Mouse (Mus musculus) MEL (cell line): ENCODE data around the gene Exoc6b. TPM values are rescaled to one million over a fixed set of nuclear protein-coding genes. Genes with fewer than 3 reads are reported as not detected.

Experiments used
- DNase-seq: peaks from one replicate; pipeline ENCODE4 v3.0.0; 2011; ENCODE audit warnings: low read depth, low spot score
- H3K27ac ChIP-seq: 2 replicates; pipeline ENCODE4 v1.5.1; 2012; ENCODE audit warnings: low read depth, mild to moderate bottlenecking, control low read depth, low read length, moderate library complexity; ENCODE audit not compliant: control insufficient read depth
- H3K27me3 ChIP-seq, 2 experiments: fragments of 150-350 bp in 1 of 2; sonication (generic) in 1 of 2; 2 replicates each; pipeline ENCODE4 v1.6.1; 2012; ENCODE audit warnings: low read length in 2 of 2, mild to moderate bottlenecking in 2 of 2, improper control_type of control experiment in 1 of 2, moderate library complexity in 1 of 2; ENCODE audit not compliant: insufficient read depth in 2 of 2, control insufficient read depth in 1 of 2
- H3K36me3 ChIP-seq, 2 experiments: 2 replicates each; pipeline ENCODE4 v1.6.1; 2012 to 2014; ENCODE audit warnings: low read length in 2 of 2, improper control_type of control experiment in 1 of 2, inconsistent platforms in 1 of 2, mild to moderate bottlenecking in 1 of 2; ENCODE audit not compliant: insufficient read depth in 2 of 2, control insufficient read depth in 1 of 2
- H3K4me1 ChIP-seq, 2 experiments: fragments of 150-350 bp in 1 of 2; sonication (generic) in 1 of 2; 2 replicates each; pipeline ENCODE4 v1.6.1; 2012; ENCODE audit warnings: low read length in 2 of 2, improper control_type of control experiment in 1 of 2, mild to moderate bottlenecking in 1 of 2; ENCODE audit not compliant: insufficient read depth in 2 of 2, control insufficient read depth in 1 of 2
- H3K4me3 ChIP-seq, 2 experiments: fragments of 150-350 bp in 1 of 2; sonication (generic) in 1 of 2; 2 replicates each; pipeline ENCODE4 v1.5.1; 2012; ENCODE audit warnings: low read depth in 2 of 2, low read length in 2 of 2, mild to moderate bottlenecking in 2 of 2, moderate library complexity in 2 of 2, control low read depth in 1 of 2, improper control_type of control experiment in 1 of 2; ENCODE audit not compliant: control insufficient read depth in 1 of 2, insufficient read depth in 1 of 2
- H3K79me2 ChIP-seq: 2 replicates; pipeline ENCODE4 v1.6.1; 2012; ENCODE audit warnings: mild to moderate bottlenecking, low read length, moderate library complexity; ENCODE audit not compliant: control insufficient read depth, poor library complexity, insufficient read depth
- H3K9ac ChIP-seq: 2 replicates; pipeline ENCODE4 v1.6.1; 2012; ENCODE audit warnings: low read depth, mild to moderate bottlenecking, control low read depth, low read length, moderate library complexity; ENCODE audit not compliant: control insufficient read depth, poor library complexity, severe bottlenecking
- H3K9me3 ChIP-seq: fragments of 150-350 bp; sonication (generic); replicated peaks from 2 replicates; pipeline ENCODE4 v1.6.1; 2012; ENCODE audit warnings: mild to moderate bottlenecking, low read length, improper control_type of control experiment, moderate library complexity; ENCODE audit not compliant: insufficient read depth
- CHD1 ChIP-seq: IDR thresholded peaks from 2 replicates; pipeline ENCODE4 v1.6.1; 2012; ENCODE audit warnings: low read depth, mild to moderate bottlenecking, inconsistent platforms, low read length, improper control_type of control experiment
- CHD2 ChIP-seq: IDR thresholded peaks from 2 replicates; pipeline ENCODE4 v1.6.1; 2011; ENCODE audit warnings: low read length, improper control_type of control experiment
- CTCF ChIP-seq, 3 experiments: IDR thresholded peaks in 2 of 3; conservative IDR thresholded peaks in 1 of 3; 2 replicates each; pipeline ENCODE4 v1.5.1; 2011 to 2012; ENCODE audit warnings: low read length in 3 of 3, low read depth in 2 of 3, mild to moderate bottlenecking in 2 of 3, improper control_type of control experiment in 1 of 3, inconsistent platforms in 1 of 3, mixed read lengths in 1 of 3, moderate library complexity in 1 of 3; ENCODE audit not compliant: control insufficient read depth in 1 of 3, insufficient read depth in 1 of 3, poor library complexity in 1 of 3, severe bottlenecking in 1 of 3
- E2F4 ChIP-seq: IDR thresholded peaks from 2 replicates; pipeline ENCODE4 v1.6.1; 2011; ENCODE audit warnings: low read depth, low read length, improper control_type of control experiment, borderline replicate concordance
- ELF1 ChIP-seq: IDR thresholded peaks from 2 replicates; pipeline ENCODE4 v1.6.1; 2014; ENCODE audit warnings: low read depth, mild to moderate bottlenecking, inconsistent platforms, low read length, improper control_type of control experiment, moderate library complexity
- EP300 ChIP-seq, 2 experiments: IDR thresholded peaks; 2 replicates each; pipeline ENCODE4 v1.6.1; 2011; ENCODE audit warnings: improper control_type of control experiment in 2 of 2, low read length in 2 of 2, low read depth in 1 of 2, mild to moderate bottlenecking in 1 of 2
- ETS1 ChIP-seq: IDR thresholded peaks from 2 replicates; pipeline ENCODE4 v1.6.1; 2012; ENCODE audit warnings: low read depth, mild to moderate bottlenecking, inconsistent platforms, low read length, improper control_type of control experiment, moderate library complexity
- GABPA ChIP-seq: IDR thresholded peaks from 2 replicates; pipeline ENCODE4 v1.6.1; 2012; ENCODE audit warnings: low read depth, mild to moderate bottlenecking, inconsistent platforms, low read length, improper control_type of control experiment, moderate library complexity
- HCFC1 ChIP-seq: IDR thresholded peaks from 2 replicates; pipeline ENCODE4 v1.6.1; 2012; ENCODE audit warnings: low read depth, mild to moderate bottlenecking, inconsistent platforms, low read length, improper control_type of control experiment, moderate library complexity
- JUND ChIP-seq: IDR thresholded peaks from 2 replicates; pipeline ENCODE4 v1.6.1; 2011; ENCODE audit warnings: low read depth, mild to moderate bottlenecking, improper control_type of control experiment, low read length
- KAT2A ChIP-seq: conservative IDR thresholded peaks from 2 replicates; pipeline ENCODE4 v1.6.1; 2012; ENCODE audit warnings: low read depth, low read length, improper control_type of control experiment, inconsistent platforms
- MAFK ChIP-seq: IDR thresholded peaks from 2 replicates; pipeline ENCODE4 v1.6.1; 2011; ENCODE audit warnings: low read depth, mild to moderate bottlenecking, low read length, improper control_type of control experiment, borderline replicate concordance
- MAX ChIP-seq: IDR thresholded peaks from 2 replicates; pipeline ENCODE4 v1.6.1; 2011; ENCODE audit warnings: low read length, improper control_type of control experiment
- MEF2A ChIP-seq: IDR thresholded peaks from 2 replicates; pipeline ENCODE4 v1.6.1; 2014; ENCODE audit warnings: low read depth, mild to moderate bottlenecking, inconsistent platforms, low read length, improper control_type of control experiment; ENCODE audit not compliant: poor library complexity, insufficient replicate concordance, severe bottlenecking; ENCODE audit errors: extremely low read depth
- MXI1 ChIP-seq: IDR thresholded peaks from 2 replicates; pipeline ENCODE4 v1.6.1; 2011; ENCODE audit warnings: mild to moderate bottlenecking, low read depth, low read length, improper control_type of control experiment
- MYB ChIP-seq: IDR thresholded peaks from 2 replicates; pipeline ENCODE4 v1.6.1; 2011; ENCODE audit warnings: mild to moderate bottlenecking, low read depth, low read length, improper control_type of control experiment
- MYC ChIP-seq: IDR thresholded peaks from 2 replicates; pipeline ENCODE4 v1.6.1; 2011; ENCODE audit warnings: low read depth, mild to moderate bottlenecking, low read length, improper control_type of control experiment, moderate library complexity
- NELFE ChIP-seq: IDR thresholded peaks from 2 replicates; pipeline ENCODE4 v1.6.1; 2011; ENCODE audit warnings: low read depth, low read length, improper control_type of control experiment
- POLR2A ChIP-seq, 2 experiments: IDR thresholded peaks; 2 replicates each; pipeline ENCODE4 v1.6.1; 2011 to 2012; ENCODE audit warnings: low read length in 2 of 2, mild to moderate bottlenecking in 2 of 2, control low read depth in 1 of 2, improper control_type of control experiment in 1 of 2, low read depth in 1 of 2, moderate library complexity in 1 of 2; ENCODE audit not compliant: control insufficient read depth in 1 of 2, insufficient read depth in 1 of 2, poor library complexity in 1 of 2
- POLR2AphosphoS2 ChIP-seq: IDR thresholded peaks from 2 replicates; pipeline ENCODE4 v1.6.1; 2011; ENCODE audit warnings: low read length, improper control_type of control experiment
- POLR2AphosphoS5 ChIP-seq: IDR thresholded peaks from 2 replicates; pipeline ENCODE4 v1.6.1; 2012; ENCODE audit warnings: low read depth, borderline replicate concordance, mild to moderate bottlenecking, inconsistent platforms, low read length, moderate library complexity, mixed read lengths
- RAD21 ChIP-seq: IDR thresholded peaks from 2 replicates; pipeline ENCODE4 v1.6.1; 2011; ENCODE audit warnings: mild to moderate bottlenecking, low read depth, low read length, improper control_type of control experiment
- RCOR1 ChIP-seq: IDR thresholded peaks from 2 replicates; pipeline ENCODE4 v1.6.1; 2012; ENCODE audit warnings: low read depth, mild to moderate bottlenecking, inconsistent platforms, low read length, improper control_type of control experiment
- SIN3A ChIP-seq: IDR thresholded peaks from 2 replicates; pipeline ENCODE4 v1.6.1; 2012; ENCODE audit warnings: low read length, improper control_type of control experiment, inconsistent platforms
- SMC3 ChIP-seq: IDR thresholded peaks from 2 replicates; pipeline ENCODE4 v1.6.1; 2011; ENCODE audit warnings: low read depth, low read length, improper control_type of control experiment
- TAL1 ChIP-seq: IDR thresholded peaks from 2 replicates; pipeline ENCODE4 v1.6.1; 2012; ENCODE audit warnings: mild to moderate bottlenecking, inconsistent platforms, low read length, moderate library complexity, mixed read lengths
- TCF12 ChIP-seq: IDR thresholded peaks from 2 replicates; pipeline ENCODE4 v1.6.1; 2014; ENCODE audit warnings: low read depth, mild to moderate bottlenecking, inconsistent platforms, low read length, improper control_type of control experiment, moderate library complexity
- USF1 ChIP-seq: IDR thresholded peaks from 2 replicates; pipeline ENCODE4 v1.6.1; 2014; ENCODE audit warnings: low read depth, mild to moderate bottlenecking, inconsistent platforms, low read length, improper control_type of control experiment, moderate library complexity
- USF2 ChIP-seq, 2 experiments: IDR thresholded peaks; 2 replicates each; pipeline ENCODE4 v1.6.1; 2011 to 2012; ENCODE audit warnings: improper control_type of control experiment in 2 of 2, low read length in 2 of 2, borderline replicate concordance in 1 of 2, inconsistent platforms in 1 of 2, low read depth in 1 of 2, mild to moderate bottlenecking in 1 of 2; ENCODE audit not compliant: insufficient read depth in 1 of 2
- ZMIZ1 ChIP-seq: IDR thresholded peaks from 2 replicates; pipeline ENCODE4 v1.6.1; 2012; ENCODE audit warnings: low read depth, mild to moderate bottlenecking, inconsistent platforms, low read length, improper control_type of control experiment, moderate library complexity
- ZNF384 ChIP-seq: IDR thresholded peaks from 2 replicates; pipeline ENCODE4 v1.6.1; 2012; ENCODE audit warnings: low read depth, mild to moderate bottlenecking, inconsistent platforms, low read length, improper control_type of control experiment
- polyA plus RNA-seq, 2 experiments: library from polyadenylated mRNA; stranded (reverse) in 1 of 2; unstranded in 1 of 2; fragments of >175 nt in 1 of 2; fragments of >200 nt in 1 of 2; gene quantifications; 2 replicates each; pipeline versions ENCODE4 v1.2.1 to v1.2.4; 2012; ENCODE audit warnings: low replicate concordance in 2 of 2, low read depth in 1 of 2; ENCODE audit not compliant: insufficient read length in 2 of 2, insufficient read depth in 1 of 2, missing spikeins in 1 of 2
- total RNA-seq: library from RNA; depleted of rRNA; stranded (reverse); fragments of 300-350 nt; gene quantifications from 2 replicates; pipeline ENCODE4 v1.2.3, GENCODE M21; 2012

The Exoc6b gene
- total and polyA plus RNA-seq, 3 experiments, result 3.4 to 6.5 TPM; not detected in 1

DNA sequence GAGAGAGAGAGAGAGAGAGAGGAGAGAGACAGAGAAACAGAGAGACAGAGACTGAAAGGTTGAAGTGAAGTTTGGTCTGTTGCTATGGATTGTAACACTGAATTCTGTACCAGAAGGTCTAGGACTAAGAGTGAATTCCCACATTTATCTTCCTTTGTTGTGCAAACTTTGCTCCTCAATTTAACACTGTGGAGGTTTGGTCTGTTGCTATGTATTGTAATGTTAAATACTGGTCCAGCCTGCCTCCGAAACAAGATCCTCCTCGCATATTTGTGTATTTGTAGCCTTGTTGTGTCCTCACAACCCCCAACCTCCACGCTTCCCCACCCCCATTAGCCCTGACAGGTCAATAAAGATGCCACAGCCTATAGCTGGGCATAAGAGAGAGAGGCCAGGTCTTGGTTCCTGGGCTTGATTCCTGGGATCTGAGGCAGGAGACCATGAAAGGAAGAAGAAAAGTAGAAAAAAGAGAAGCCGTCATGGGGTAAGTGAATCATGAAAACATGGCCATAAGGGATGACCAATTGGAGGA is 24.6 kb downstream of the Exoc6b start:
- H3K9me3 ChIP-seq, result no peaks in the 10 kb centered on the region
- TF ChIP-seq SIN3A (no peak), ZNF384 (no peak), TAL1 (no peak), POLR2A (IDR thresholded peaks at IDR 0.05; ENCODE audit: control insufficient read depth in 1 of 2, insufficient read depth in 1 of 2, low read depth in 1 of 2, low read length in 2 of 2, poor library complexity in 1 of 2) (no peak), CTCF (IDR thresholded peaks at IDR 0.05 in 2 of 3, conservative IDR thresholded peaks at IDR 0.05 in 1 of 3; ENCODE audit: control insufficient read depth in 1 of 3, insufficient read depth in 1 of 3, low read depth in 2 of 3, low read length in 3 of 3, poor library complexity in 1 of 3, severe bottlenecking in 1 of 3) (no peak)

DNA sequence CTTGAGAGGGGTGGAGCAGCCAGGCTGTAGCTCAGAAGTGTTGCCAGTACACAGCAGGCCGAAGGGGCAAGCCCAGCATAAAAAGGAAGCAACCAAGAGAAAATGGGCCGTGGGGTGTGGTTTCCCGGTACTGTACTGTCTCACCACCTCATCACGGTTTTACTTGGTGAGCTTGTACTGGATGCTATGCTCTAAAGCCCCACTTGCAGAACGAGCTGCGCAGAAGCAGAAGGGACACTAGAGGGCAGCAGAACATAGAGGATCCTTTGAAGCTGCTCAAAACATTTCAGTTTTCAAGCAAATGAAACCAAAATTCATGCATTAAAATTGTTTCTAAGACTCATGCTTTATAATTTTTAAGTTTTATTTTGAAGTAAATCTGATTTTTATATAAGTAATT is 31.6 kb downstream of the Exoc6b start:
- no peak overlapping the region for H3K4me3 ChIP-seq
- no peaks in the 10 kb centered on the region for H3K9me3 ChIP-seq
- H3K79me2 ChIP-seq, result no peaks in the 10 kb centered on the region
- no peak overlapping the region for H3K9ac ChIP-seq
- peak; percentile 84 for DNase-seq
- H3K27ac ChIP-seq, result no peak overlapping the region
- H3K36me3 ChIP-seq, result peaks cover 0 to 2% of the 10 kb centered on the region in 2 experiments; a peak in 1 of 4 replicates
- H3K27me3 ChIP-seq, result no peaks in the 10 kb centered on the region
- H3K4me1 ChIP-seq, result no peaks in the 10 kb centered on the region
- no peak for TF ChIP-seq MAFK
- no peak for TF ChIP-seq ETS1
- TF ChIP-seq CTCF (IDR thresholded peaks at IDR 0.05 in 2 of 3, conservative IDR thresholded peaks at IDR 0.05 in 1 of 3; ENCODE audit: control insufficient read depth in 1 of 3, insufficient read depth in 1 of 3, low read depth in 2 of 3, low read length in 3 of 3, poor library complexity in 1 of 3, severe bottlenecking in 1 of 3), result peak; percentile 82 to 95 (median 85)
- no peak for TF ChIP-seq RCOR1
- no peak for TF ChIP-seq CHD2
- no peak for TF ChIP-seq CHD1
- no peak for TF ChIP-seq MEF2A
- no peak for TF ChIP-seq MYB
- no peak for TF ChIP-seq ZMIZ1
- no peak for TF ChIP-seq USF2 (IDR thresholded peaks at IDR 0.05; ENCODE audit: borderline replicate concordance in 1 of 2, insufficient read depth in 1 of 2, low read depth in 1 of 2, low read length in 2 of 2)
- no peak for TF ChIP-seq MXI1
- TF ChIP-seq MYC, result no peak
- TF ChIP-seq ELF1, result no peak
- TF ChIP-seq E2F4, result no peak
- TF ChIP-seq GABPA, result no peak
- TF ChIP-seq RAD21, result peak; percentile 95
- TF ChIP-seq KAT2A, result no peak
- no peak for TF ChIP-seq NELFE
- no peak for TF ChIP-seq POLR2AphosphoS2
- no peak for TF ChIP-seq SIN3A
- no peak for TF ChIP-seq USF1
- TF ChIP-seq POLR2AphosphoS5, result no peak
- TF ChIP-seq TCF12, result no peak
- TF ChIP-seq HCFC1, result no peak
- no peak for TF ChIP-seq ZNF384
- no peak for TF ChIP-seq EP300 (IDR thresholded peaks at IDR 0.05; ENCODE audit: low read depth in 1 of 2, low read length in 2 of 2)
- no peak for TF ChIP-seq JUND
- TF ChIP-seq MAX, result no peak
- no peak for TF ChIP-seq POLR2A (IDR thresholded peaks at IDR 0.05; ENCODE audit: control insufficient read depth in 1 of 2, insufficient read depth in 1 of 2, low read depth in 1 of 2, low read length in 2 of 2, poor library complexity in 1 of 2)
- TF ChIP-seq SMC3, result peak; percentile 83

More for the DNA sequence above, 24.6 kb downstream of the Exoc6b start:
- no peaks in the 10 kb centered on the region for H3K27me3 ChIP-seq
- no peaks in the 10 kb centered on the region for H3K36me3 ChIP-seq
- no peaks in the 10 kb centered on the region for H3K79me2 ChIP-seq
- no peak overlapping the region for H3K27ac ChIP-seq
- no peaks in the 10 kb centered on the region for H3K4me1 ChIP-seq
- H3K9ac ChIP-seq, result no peak overlapping the region
- H3K4me3 ChIP-seq, result no peak overlapping the region
- DNase-seq, result no peak
